Mouse (Mus musculus) embryonic fibroblast, embryonic 13.5 days (primary cell): ENCODE data around the gene Zwilch. TPM values are rescaled to one million over a fixed set of nuclear protein-coding genes. Genes with fewer than 3 reads are reported as not detected.
"Not testable (repeated sequence)": the region's sequence is repeated elsewhere in the genome, so short reads cannot be mapped to it uniquely, and the experiment has no call there.

Experiments
- H3K27ac ChIP-seq: 2 replicates; pipeline ENCODE4 v1.5.1; 2012; ENCODE audit warnings: low read length, control low read depth, inconsistent platforms; ENCODE audit not compliant: insufficient read depth
- H3K4me1 ChIP-seq: 2 replicates; pipeline ENCODE4 v1.6.1; 2011; ENCODE audit warnings: low read length; ENCODE audit not compliant: control insufficient read depth, insufficient read depth
- H3K4me3 ChIP-seq: 2 replicates; pipeline ENCODE4 v1.5.1; 2011; ENCODE audit warnings: mild to moderate bottlenecking, control low read depth, low read length; ENCODE audit not compliant: insufficient read depth
- CTCF ChIP-seq: IDR thresholded peaks from 2 replicates; pipeline ENCODE4 v1.5.1; 2011; ENCODE audit warnings: mild to moderate bottlenecking, control low read depth, low read length, moderate library complexity, borderline replicate concordance; ENCODE audit not compliant: insufficient read depth
- POLR2A ChIP-seq: IDR thresholded peaks from 2 replicates; pipeline ENCODE4 v1.6.1; 2011; ENCODE audit warnings: low read depth, mild to moderate bottlenecking, control low read depth, low read length, moderate library complexity
- polyA plus RNA-seq: library from polyadenylated mRNA; stranded (reverse); fragments of >200 nt; gene quantifications from 2 replicates; pipeline ENCODE4 v1.2.4, GENCODE M21; 2011; ENCODE audit warnings: low read depth; ENCODE audit not compliant: missing spikeins, insufficient read length

Zwilch gene
- polyA plus RNA-seq, 1 experiment: 39.7 TPM

DNA sequence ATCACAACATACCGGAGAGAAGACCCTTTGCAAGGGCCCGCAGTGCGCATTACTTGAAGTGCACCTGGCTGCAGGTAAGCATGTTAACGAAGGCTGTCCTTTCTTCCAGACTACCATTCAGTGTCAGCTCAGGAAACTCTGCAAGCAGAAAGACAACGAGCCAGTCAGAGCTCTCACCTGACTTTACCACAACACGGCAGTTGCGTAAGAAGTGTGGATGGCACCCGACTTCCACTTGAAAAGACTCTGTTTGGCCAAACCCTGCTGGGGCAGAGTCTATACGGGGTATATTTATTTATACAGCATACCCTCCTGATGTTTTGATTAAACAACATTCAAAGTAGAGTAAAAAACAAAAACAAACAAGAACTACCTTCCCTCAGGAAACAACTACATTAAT, 33.0 kb downstream of the Zwilch start:
- Histone ChIP-seq H3K27ac (no peak overlapping the region), H3K4me3 (no peak overlapping the region), H3K4me1 (no peaks in the 10 kb centered on the region)
- TF ChIP-seq CTCF: no peak
- no peak for TF ChIP-seq POLR2A

DNA sequence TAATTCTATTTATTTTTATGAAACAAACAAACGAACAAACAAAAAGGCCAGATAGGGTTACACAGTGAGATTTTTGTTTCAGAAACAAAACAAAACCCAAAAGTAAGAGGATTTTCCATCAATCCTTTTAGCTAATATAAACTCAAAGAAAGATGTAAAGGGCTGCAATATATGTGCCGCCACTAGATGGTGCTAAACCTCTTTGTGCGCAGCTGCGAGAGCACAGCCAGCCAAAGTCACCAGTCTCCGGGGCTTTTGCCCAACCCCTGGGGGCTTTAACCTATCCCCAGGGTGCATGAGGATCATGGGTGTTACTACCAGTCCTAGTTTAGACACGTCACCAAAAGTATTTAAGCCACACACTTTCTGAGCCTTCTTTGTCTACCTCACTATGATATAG, 34.0 kb downstream of the Zwilch start:
- H3K4me1 ChIP-seq, H3K4me3 ChIP-seq, H3K27ac ChIP-seq: not testable (repeated sequence)

- no peaks in the 10 kb centered on the region for H3K4me1 ChIP-seq
- TF ChIP-seq CTCF: no peak
- TF ChIP-seq POLR2A: no peak
- no peak overlapping the region for H3K4me3 ChIP-seq
- no peak overlapping the region for H3K27ac ChIP-seq
Observed at GRCm38 (mm10) chr9:64131623-64132022, 41.3 kb downstream of the Zwilch start.

DNA sequence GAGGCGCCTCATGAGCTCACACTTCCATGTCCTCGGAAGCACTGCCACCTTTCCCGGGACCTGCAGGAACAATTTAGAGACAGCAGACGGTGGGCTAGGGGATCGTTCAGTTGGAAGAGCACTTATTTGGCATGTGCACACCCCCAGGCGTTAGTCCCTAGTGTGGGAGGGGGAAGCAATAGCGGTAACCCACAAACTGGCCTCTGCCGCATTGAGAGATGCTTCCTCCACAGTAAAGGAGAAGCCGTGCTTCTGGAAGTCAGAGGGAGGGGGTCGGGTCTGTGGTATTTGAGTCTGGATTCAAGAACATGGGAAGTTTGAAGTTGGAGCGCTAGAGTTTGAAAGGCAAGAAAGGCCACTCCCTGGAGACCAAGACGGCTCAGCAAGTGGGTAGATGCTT, 46.8 kb downstream of the Zwilch start:
- no peak for TF ChIP-seq POLR2A
- TF ChIP-seq CTCF: no peak
- Histone ChIP-seq H3K4me3 (no peak overlapping the region), H3K4me1 (no peaks in the 10 kb centered on the region), H3K27ac (no peak overlapping the region)

DNA sequence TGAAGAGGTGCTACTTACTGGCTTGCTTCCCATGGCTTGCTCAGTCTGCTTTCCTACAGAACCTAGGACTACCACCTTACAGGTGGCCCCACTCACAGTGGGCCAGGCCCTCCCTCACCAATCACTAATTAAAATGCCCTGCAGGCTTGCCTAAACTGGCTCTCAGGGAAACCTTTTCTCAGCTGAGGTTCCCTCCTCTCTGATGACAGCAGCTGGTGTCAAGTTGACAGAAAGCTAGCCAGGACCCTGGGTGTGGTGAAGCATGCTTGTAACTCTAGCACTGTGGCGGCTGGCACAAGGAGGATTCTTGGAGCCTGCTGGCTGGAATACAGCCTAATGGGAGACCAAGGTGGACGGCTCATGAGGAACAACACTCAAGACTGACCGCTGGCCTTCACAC, 47.6 kb downstream of the Zwilch start:
- TF ChIP-seq POLR2A (no peak), CTCF (no peak)
- Histone ChIP-seq H3K27ac (no peak overlapping the region), H3K4me1 (no peaks in the 10 kb centered on the region), H3K4me3 (no peak overlapping the region)

GRCm38 (mm10) chr9:64124846-64125245, 48.1 kb downstream of the Zwilch start:
- H3K4me1 ChIP-seq, H3K4me3 ChIP-seq, H3K27ac ChIP-seq: not testable (repeated sequence)

GRCm38 (mm10) chr9:64122601-64123000, 50.3 kb downstream of the Zwilch start:
- Histone ChIP-seq H3K4me1 (no peaks in the 10 kb centered on the region), H3K4me3 (no peak overlapping the region), H3K27ac (no peak overlapping the region)
- TF ChIP-seq POLR2A: no peak
- no peak for TF ChIP-seq CTCF

GRCm38 (mm10) chr9:64120584-64121277, 52.2 kb downstream of the Zwilch start:
- Histone ChIP-seq H3K4me3 (no peak overlapping the region), H3K4me1 (no peaks in the 10 kb centered on the region), H3K27ac (no peak overlapping the region)
- TF ChIP-seq CTCF (no peak), POLR2A (no peak)

DNA sequence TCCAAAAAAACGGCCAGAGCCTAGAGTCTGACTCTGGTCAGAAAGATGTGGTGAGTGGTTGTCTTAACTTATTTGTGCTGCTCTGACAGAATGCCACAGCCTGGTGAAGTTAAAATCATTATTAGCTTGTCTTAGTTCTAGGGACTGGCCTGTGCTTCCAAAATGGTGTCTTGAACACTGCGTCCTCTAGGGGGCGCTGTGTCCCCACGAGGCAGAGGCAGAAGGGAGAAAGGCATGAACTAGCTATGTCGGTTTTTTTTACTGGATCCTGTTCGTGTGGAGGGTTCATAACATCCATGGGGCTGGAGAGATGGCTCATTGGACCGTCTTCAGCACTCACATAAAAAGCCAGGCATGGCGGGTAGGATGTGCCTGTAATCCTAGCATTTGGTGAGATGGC, 53.0 kb downstream of the Zwilch start:
- Histone ChIP-seq H3K27ac (no peak overlapping the region), H3K4me3 (no peak overlapping the region), H3K4me1 (no peaks in the 10 kb centered on the region)
- TF ChIP-seq CTCF: peak; percentile 91
- no peak for TF ChIP-seq POLR2A

- Histone ChIP-seq H3K4me3 (no peak within 1 kb of the TSS), H3K27ac (no peak within 1 kb of the TSS), H3K4me1 (peaks cover 5% of the 10 kb centered on the region; the same call in 1 of the 2 replicates)
- TF ChIP-seq POLR2A (no peak), CTCF (no peak)
Observed at GRCm38 (mm10) chr9:64116876-64117275, 56.0 kb downstream of the Zwilch start, which contains the start of gene Lctl. Gene Lctl, plus strand, starts transcription at chr9:64117147.

DNA sequence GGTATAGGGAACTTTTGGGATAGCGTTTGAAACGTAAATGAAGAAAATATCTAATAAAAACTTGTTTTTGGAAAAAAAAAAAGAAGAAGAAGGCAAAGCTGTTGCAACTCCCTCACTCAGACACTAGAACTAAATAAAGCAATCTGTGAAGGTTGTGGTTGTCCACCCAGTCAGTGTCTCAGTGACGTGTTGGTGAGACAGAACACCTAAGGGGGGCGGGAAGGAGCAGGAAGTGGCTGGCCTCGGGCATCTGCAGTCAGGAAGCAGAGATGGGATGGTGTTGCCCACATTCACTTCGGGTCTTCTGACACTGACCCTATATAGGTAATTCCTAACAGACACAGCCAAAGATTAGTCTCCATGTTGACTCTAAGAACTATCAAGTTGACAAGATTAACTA, 57.1 kb downstream of the Zwilch start:
- TF ChIP-seq CTCF (no peak), POLR2A (no peak)
- Histone ChIP-seq H3K27ac (no peak overlapping the region), H3K4me1 (peaks cover 5% of the 10 kb centered on the region; the same call in 1 of the 2 replicates), H3K4me3 (no peak overlapping the region)
